Mouse (Mus musculus) cerebellum, adult 11-12 months (tissue): ENCODE measurements around the gene Ptpa.

Experiments
- DNase-seq: peaks from one replicate; pipeline ENCODE4 v3.0.0; 2022

Gene Ptpa

DNA sequence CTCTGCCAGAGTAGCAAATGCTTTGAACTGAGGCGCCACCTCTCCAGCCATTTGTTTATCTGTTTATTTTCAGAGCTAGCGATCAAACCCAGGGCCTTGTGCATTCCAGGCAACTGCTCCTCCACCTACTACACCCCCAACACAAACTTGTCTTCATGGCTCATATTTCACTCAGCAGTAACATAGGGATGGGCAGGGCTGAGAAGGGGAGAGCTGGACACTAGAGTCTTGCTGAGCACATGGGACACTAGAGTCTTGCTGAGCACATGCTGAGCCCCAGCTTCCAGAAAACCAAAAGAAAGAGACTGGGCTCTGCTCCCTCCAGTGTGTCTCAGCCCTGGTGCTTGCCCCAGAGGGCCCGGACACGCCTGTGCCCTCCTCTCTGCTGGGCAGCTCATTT lies 50.9 kb downstream of the Ptpa start:
- DNase-seq: no peak

DNA sequence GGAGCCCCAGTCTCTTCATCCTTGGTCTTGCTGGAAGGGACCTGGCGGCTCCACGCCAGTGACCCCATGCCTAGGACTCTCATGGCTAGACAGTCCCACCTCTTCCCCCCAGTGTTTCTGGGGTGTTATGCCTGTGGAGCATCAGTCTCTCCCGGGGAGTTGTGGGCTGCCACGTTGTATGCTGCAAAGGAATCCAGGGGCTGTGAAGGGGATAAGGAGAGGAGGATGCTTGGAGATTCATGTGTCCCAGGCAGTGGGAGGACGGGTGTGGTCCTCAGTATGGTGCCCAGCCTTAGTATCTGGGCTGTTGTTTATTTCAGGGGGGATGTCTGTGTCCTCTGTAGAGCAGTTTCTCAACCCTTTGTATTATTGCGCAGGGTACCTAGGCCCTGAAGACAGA lies 53.2 kb downstream of the Ptpa start:
- peak; percentile 14 for DNase-seq

GRCm38 (mm10) chr2:30469796-30470142 lies 53.9 kb downstream of the Ptpa start:
- DNase-seq: peak; percentile 58

GRCm38 (mm10) chr2:30470143-30470946 lies 54.5 kb downstream of the Ptpa start:
- peak; percentile 62 for DNase-seq

DNA sequence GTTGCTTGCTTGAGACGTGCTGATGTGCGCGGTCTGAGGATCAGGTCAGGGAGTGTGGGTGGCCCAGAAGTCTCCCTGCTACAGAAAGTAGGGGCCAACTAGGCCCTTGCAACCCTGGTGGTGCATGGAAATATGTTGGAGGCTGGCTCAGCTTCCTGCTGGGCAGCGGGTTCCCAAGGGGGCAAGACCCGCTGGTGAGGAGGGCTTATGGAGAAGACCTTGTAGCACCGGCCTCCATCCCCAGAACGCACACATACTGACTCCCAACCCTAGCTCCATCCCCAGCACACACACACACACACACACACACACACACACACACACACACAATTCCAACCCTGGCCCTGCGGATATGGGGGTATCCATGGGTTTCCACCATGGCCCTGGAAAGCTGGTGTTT lies 55.2 kb downstream of the Ptpa start:
- DNase-seq: peak; percentile 38

GRCm38 (mm10) chr2:30471795-30472720 lies 56.2 kb downstream of the Ptpa start:
- DNase-seq: peak; percentile 38

DNA sequence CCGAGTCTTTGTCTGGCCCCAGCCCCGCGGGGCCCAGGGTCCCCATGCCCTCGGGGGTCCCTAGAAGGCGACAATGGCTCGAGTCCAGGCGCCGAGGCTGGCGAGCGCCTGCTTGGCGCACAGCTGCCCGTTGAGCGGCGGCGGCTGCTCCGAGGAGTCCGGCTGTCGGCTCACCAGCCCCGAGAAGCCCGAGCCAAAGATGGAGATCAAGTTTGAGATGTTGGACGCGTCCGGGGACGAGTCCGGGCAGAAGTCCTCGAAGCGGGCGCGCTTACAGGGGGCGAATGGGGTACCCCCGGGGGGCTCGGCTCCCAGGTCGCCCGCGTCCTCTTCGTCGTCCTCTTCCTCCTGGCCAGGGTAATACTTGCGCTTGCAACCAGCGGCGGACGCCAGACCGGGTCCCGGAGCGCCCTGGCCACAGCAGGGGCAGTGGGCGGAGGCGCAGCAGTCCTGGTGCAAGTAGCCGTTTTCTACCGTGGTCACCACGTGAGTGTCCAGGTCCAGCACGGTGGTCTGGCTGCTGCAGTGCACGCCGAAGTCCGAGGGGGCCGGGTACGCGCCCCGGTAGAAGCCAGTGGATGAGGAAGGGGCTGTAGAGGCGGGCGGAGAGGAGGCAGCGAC lies 57.0 kb downstream of the Ptpa start:
- peak; percentile 22 for DNase-seq

GRCm38 (mm10) chr2:30473431-30474031 lies 57.7 kb downstream of the Ptpa start:
- DNase-seq: peak; percentile 12

DNA sequence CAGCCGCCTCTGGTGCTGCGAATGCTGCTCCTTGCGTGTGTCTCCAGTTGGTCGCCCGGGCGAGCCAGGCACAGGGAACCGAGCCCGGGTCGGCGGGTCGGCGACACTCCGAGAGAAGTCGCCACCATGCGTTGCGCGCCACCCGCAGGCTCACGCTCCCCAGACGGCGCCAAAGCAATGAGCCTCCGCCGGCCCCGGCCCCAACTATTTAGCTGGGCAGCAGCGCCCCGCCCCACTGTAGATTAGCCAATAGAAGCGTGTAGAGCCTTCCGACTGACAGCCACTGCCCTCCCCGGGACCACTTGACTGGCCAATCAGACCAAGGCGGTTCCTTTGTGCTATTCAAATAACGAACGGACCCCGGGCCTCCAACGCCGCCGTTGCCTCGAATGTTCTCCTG lies 58.2 kb downstream of the Ptpa start, which contains the start of gene Ier5l:
Ier5l (minus strand) TSS at position 181 of the 400 bp plus-strand sequence.
- DNase-seq: peak; percentile 62

DNA sequence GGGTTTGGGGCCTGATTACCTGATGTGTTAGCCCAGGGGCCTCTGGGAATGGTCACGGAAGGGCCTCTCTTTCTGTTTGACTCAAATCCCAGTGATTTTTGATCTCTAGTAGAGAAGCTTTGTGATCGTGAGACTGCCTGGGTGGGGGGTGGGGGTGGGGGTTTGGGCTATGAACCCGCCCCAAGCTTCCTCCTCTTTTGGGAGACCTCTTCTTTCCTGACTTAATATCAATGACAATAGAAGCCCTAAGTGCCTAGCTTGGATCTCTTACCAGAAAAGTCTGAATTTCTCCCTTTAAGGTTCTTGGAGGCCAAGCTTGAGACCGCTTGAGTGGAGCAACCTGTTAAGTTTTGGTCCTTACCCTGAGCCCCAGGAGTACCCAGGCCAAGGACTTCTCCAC lies 58.9 kb downstream of the Ptpa start:
- DNase-seq: no peak

DNA sequence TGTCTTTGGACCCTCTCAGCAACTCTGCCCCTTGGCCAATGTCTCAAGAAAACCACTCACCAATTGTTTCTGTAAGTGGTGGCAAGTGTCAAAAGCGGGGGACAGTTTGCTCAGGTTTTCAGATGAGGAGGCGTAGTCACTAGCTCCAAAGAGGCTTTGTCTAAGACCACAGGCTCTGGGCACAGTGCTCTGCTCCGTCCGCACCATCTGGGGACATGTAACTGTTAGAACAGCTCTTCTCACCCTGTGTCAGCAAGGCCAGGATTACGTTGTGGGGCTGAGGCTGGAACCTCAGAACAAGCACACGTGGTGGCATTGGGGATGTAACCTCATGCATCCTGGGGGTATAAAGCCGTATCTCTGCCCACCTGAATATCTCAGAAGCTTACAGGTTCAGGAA lies 59.6 kb downstream of the Ptpa start:
- DNase-seq: no peak

- DNase-seq: no peak
Observed at GRCm38 (mm10) chr2:30476241-30476640, 60.4 kb downstream of the Ptpa start.

DNA sequence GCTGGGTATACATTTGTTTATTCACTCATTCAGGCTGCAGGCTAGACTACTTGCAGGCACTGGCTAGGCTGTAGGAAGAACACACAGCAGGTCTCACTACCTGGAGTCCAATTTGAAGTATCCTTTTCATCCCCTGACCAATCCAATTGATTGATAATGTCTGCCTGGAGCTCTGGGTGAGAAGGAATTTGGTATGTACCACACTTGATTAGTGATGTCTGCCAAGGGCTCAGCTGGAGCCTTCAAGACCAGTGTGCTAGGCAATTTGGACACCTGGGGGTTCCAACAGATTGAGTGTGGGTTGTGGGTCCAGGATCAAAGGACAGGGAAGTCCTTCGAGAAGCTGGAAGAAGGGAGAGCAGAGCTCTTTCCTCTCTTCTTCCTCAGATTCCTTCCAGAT lies 62.7 kb downstream of the Ptpa start:
- no peak for DNase-seq

DNA sequence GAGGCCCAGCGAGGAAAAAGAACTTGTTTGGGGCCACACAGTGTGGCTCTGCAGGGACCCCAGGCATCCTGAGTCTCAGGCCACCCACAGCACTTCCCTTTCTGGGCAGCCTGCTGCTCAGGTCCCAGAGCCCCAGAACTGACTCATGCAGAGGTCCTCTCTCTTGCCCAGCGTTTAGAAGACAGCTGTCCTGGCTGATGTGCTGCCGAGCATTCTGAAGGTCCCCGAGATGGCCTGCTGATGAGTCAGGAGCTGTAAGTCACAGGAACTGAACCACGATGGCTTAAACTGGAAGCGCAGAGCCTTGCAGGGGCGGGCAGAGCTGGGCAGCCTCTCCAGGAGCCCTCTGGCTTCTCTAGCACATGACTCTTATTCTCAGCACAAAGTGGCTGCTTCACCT lies 71.8 kb downstream of the Ptpa start:
- no peak for DNase-seq

DNA sequence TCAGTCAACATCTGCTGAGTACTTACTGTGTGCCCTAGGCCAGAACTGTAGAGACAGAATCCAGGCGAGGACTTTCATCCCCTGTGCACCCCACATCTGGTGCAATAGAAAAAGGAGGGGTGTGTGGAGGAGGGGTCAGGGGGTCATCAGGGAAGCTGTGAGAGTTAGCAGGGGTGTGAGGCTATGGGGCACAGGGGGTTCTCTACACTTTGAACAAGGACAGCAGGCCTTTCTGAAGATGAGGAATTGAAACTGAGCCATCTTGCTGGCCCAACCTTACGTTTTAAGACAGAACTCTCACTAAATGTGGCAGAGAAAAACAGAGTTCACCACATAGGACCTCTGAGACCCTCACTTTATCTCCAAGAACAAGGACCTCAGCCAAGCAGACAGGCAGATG lies 74.5 kb downstream of the Ptpa start:
- no peak for DNase-seq

- DNase-seq: peak; percentile 15
Observed at GRCm38 (mm10) chr2:30495000-30495908, 79.4 kb downstream of the Ptpa start.

DNA sequence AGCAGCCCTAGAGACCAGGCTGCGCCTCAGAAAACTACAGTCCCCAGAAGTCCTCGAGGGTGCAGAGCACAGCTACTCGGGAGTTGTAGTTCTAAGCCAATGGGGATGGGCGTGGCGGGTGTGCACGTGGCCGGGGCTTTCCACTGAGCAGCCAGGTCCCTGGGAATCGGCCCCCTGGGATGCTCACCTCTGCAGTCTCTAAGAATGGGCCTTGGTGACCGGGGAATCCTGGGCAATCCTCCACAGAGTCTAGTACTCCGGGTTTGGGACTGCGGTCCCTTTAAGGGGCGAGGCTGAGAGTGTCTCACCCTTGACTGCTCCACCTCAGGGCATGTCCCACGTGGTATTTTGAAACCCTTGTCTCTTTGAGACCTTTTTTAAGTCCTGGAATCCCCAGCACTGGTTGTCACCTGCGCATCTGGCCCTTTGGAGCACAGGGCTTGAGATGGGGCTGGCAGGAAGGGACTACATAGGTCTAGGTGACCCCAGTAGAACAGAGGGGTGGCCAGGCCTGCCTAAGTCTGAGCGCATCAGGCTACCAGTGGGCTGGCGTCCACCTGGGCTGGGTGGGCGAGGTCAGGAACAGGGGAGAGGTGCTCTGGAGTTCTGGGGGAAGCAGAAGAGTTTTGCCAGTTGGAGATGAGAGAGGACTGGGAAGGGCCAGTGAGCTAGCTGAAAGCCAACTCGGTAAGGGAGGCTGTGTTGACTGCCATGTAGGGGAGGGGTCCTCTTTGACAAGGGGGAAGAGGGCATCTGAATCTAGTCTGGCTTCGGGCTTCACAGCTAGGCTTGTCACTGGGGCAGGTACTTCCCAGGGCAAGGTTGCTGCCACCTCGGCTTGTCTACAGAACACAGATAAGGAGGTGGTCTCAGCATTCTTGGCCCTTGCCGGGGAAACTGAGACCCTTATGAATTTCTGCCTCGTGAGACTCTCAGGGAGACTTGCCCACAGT lies 80.3 kb downstream of the Ptpa start:
- peak; percentile 55 for DNase-seq
